Mouse (Mus musculus) embryo, embryonic 11.5 days (tissue): ENCODE data around the gene Chchd6.

Experiments
- DNase-seq: peaks from one replicate; pipeline ENCODE4 v3.0.0-alpha.2; 2012; ENCODE audit warnings: low read depth, low spot score

Chchd6 gene

GRCm38 (mm10) chr6:89404964-89405363, 190.5 kb downstream of the Chchd6 start:
- DNase-seq: no peak

GRCm38 (mm10) chr6:89403257-89404225, 191.9 kb downstream of the Chchd6 start:
- no peak for DNase-seq

GRCm38 (mm10) chr6:89402406-89402805, 193.0 kb downstream of the Chchd6 start:
- DNase-seq: no peak

- no peak for DNase-seq
Observed at GRCm38 (mm10) chr6:89399564-89399963, 195.9 kb downstream of the Chchd6 start.

GRCm38 (mm10) chr6:89397919-89398318, 197.5 kb downstream of the Chchd6 start:
- no peak for DNase-seq

- no peak for DNase-seq
Observed at GRCm38 (mm10) chr6:89393820-89394219, 201.6 kb downstream of the Chchd6 start.

GRCm38 (mm10) chr6:89392213-89392612, 203.2 kb downstream of the Chchd6 start:
- DNase-seq: no peak

- DNase-seq: no peak
Observed at GRCm38 (mm10) chr6:89389771-89390170, 205.7 kb downstream of the Chchd6 start.

GRCm38 (mm10) chr6:89386956-89387355, 208.5 kb downstream of the Chchd6 start:
- DNase-seq: no peak

GRCm38 (mm10) chr6:89384699-89385098, 210.8 kb downstream of the Chchd6 start:
- DNase-seq: no peak

- DNase-seq: no peak
Observed at GRCm38 (mm10) chr6:89381851-89382250, 213.6 kb downstream of the Chchd6 start.

GRCm38 (mm10) chr6:89381172-89381571, 214.3 kb downstream of the Chchd6 start:
- no peak for DNase-seq

GRCm38 (mm10) chr6:89380751-89381150, 214.7 kb downstream of the Chchd6 start:
- DNase-seq: no peak

- no peak for DNase-seq
Observed at GRCm38 (mm10) chr6:89378264-89378663, 217.2 kb downstream of the Chchd6 start.

GRCm38 (mm10) chr6:89368812-89369211, 226.6 kb downstream of the Chchd6 start:
- DNase-seq: no peak

- DNase-seq: no peak
Observed at GRCm38 (mm10) chr6:89364342-89364741, 231.1 kb downstream of the Chchd6 start.

GRCm38 (mm10) chr6:89363107-89363451, 232.4 kb downstream of the Chchd6 start:
- no peak for DNase-seq

GRCm38 (mm10) chr6:89362281-89363106, 233.0 kb downstream of the Chchd6 start, which contains the start of gene Plxna1:
Gene Plxna1, minus strand, starts transcription at chr6:89362620.
- DNase-seq: peak; percentile 45

- DNase-seq: no peak
Observed at GRCm38 (mm10) chr6:89361418-89362280, 233.8 kb downstream of the Chchd6 start.

- no peak for DNase-seq
Observed at GRCm38 (mm10) chr6:89360709-89361417, 234.6 kb downstream of the Chchd6 start.
